In genomic region chr4:72233584-72234219, GRCm38 (mm10) we compare ENCODE assay signal across 14 mouse cellular contexts. TPM values are rescaled to one million over a fixed set of nuclear protein-coding genes. Genes with fewer than 3 reads are reported as not detected.
DNase-seq lines count a peak whose midpoint lies in the region; ATAC-seq and TF ChIP-seq lines count a peak whose summit lies in the region.
"Had no signal": no experiment of that assay in that cellular context is flagged by ENCODE, and none has a peak within 500 bp of the region (broad histone marks: within the 10 kb centered on the region; RNA-seq: fewer than 3 reads in every experiment).

No protein-coding gene starts in this region.

- TF ChIP-seq CTCF in lung, embryonic 14.5 days (IDR thresholded peaks at IDR 0.05; ENCODE audit: low read depth), result no peak

- intact Hi-C loops in left cerebral cortex, postnatal 10 days (cut with DNase I), result no loop called here

- no peak overlapping the region for H3K4me2 ChIP-seq in forebrain, embryonic 11.5 days (ENCODE audit: low read depth, low read length, severe bottlenecking)
- no peak overlapping the region for H3K4me2 ChIP-seq in lung, embryonic 14.5 days
- H3K4me2 ChIP-seq in neural tube, embryonic 13.5 days, result no peak overlapping the region
- H3K4me2 ChIP-seq: limb, embryonic 15.5 days had no signal

- no peak overlapping the region for H3K27ac ChIP-seq in forebrain, embryonic 11.5 days (ENCODE audit: low read depth, low read length)
- no peak overlapping the region for H3K27ac ChIP-seq in forebrain, embryonic 10.5 days
- H3K27ac ChIP-seq in lung, embryonic 14.5 days (ENCODE audit: low read depth), result no peak overlapping the region
- no peak overlapping the region for H3K27ac ChIP-seq in neural tube, embryonic 13.5 days (replicated peaks)
- H3K27ac ChIP-seq: left cerebral cortex, adult 2 months; limb, embryonic 15.5 days had no signal

- H3K4me1 ChIP-seq in forebrain, embryonic 11.5 days (replicated peaks; ENCODE audit: control insufficient read depth, insufficient read depth, low read length), result no peaks in the 10 kb centered on the region
- H3K4me1 ChIP-seq in forebrain, embryonic 10.5 days, result peaks cover 8% of the 10 kb centered on the region
- no peaks in the 10 kb centered on the region for H3K4me1 ChIP-seq in lung, embryonic 14.5 days (ENCODE audit: insufficient read depth)
- no peaks in the 10 kb centered on the region; the same call in 1 of the 2 replicates for H3K4me1 ChIP-seq in neural tube, embryonic 13.5 days (replicated peaks)
- H3K4me1 ChIP-seq: limb, embryonic 15.5 days had no signal

- H3K36me3 ChIP-seq in forebrain, embryonic 11.5 days (ENCODE audit: control insufficient read depth, insufficient read depth, low read length), result no peaks in the 10 kb centered on the region
- H3K36me3 ChIP-seq in forebrain, embryonic 10.5 days (replicated peaks), result no peaks in the 10 kb centered on the region
- H3K36me3 ChIP-seq in lung, embryonic 14.5 days (ENCODE audit: insufficient read depth), result no peaks in the 10 kb centered on the region
- no peaks in the 10 kb centered on the region for H3K36me3 ChIP-seq in neural tube, embryonic 13.5 days
- H3K36me3 ChIP-seq: limb, embryonic 15.5 days had no signal

- no peak overlapping the region for H3K4me3 ChIP-seq in forebrain, embryonic 11.5 days (ENCODE audit: low read depth, low read length)
- H3K4me3 ChIP-seq in forebrain, embryonic 10.5 days, result no peak overlapping the region
- no peak overlapping the region for H3K4me3 ChIP-seq in lung, embryonic 14.5 days (ENCODE audit: low read depth, low read length)
- no peak overlapping the region for H3K4me3 ChIP-seq in neural tube, embryonic 13.5 days
- H3K4me3 ChIP-seq: left cerebral cortex, adult 2 months; limb, embryonic 15.5 days had no signal

- peak; percentile 44 for ATAC-seq in forebrain, embryonic 11.5 days (replicated peaks; ENCODE audit: low FRiP score)
- no peak for ATAC-seq in lung, embryonic 14.5 days (ENCODE audit: insufficient read depth)
- ATAC-seq in neural tube, embryonic 13.5 days (ENCODE audit: low read depth), result peak; percentile 69; the same call in 1 of the 2 replicates

- H3K9ac ChIP-seq in forebrain, embryonic 11.5 days (ENCODE audit: low read length), result no peak overlapping the region
- no peak overlapping the region for H3K9ac ChIP-seq in lung, embryonic 14.5 days
- H3K9ac ChIP-seq in neural tube, embryonic 13.5 days, result no peak overlapping the region
- H3K9ac ChIP-seq: limb, embryonic 15.5 days had no signal

- no peaks in the 10 kb centered on the region for H3K27me3 ChIP-seq in forebrain, embryonic 11.5 days (ENCODE audit: control insufficient read depth, insufficient read depth, low read length)
- peaks cover 43% of the 10 kb centered on the region for H3K27me3 ChIP-seq in forebrain, embryonic 10.5 days (ENCODE audit: poor library complexity, severe bottlenecking)
- no peaks in the 10 kb centered on the region for H3K27me3 ChIP-seq in lung, embryonic 14.5 days (ENCODE audit: insufficient read depth, low read length)
- H3K27me3 ChIP-seq in neural tube, embryonic 13.5 days, result peaks cover 3% of the 10 kb centered on the region; the same call in 1 of the 2 replicates
- H3K27me3 ChIP-seq: limb, embryonic 15.5 days had no signal

- H3K9me3 ChIP-seq in forebrain, embryonic 11.5 days (ENCODE audit: control insufficient read depth, low read length), result no peaks in the 10 kb centered on the region
- no peaks in the 10 kb centered on the region for H3K9me3 ChIP-seq in forebrain, embryonic 10.5 days
- no peaks in the 10 kb centered on the region for H3K9me3 ChIP-seq in lung, embryonic 14.5 days (ENCODE audit: low read depth, low read length)
- no peaks in the 10 kb centered on the region for H3K9me3 ChIP-seq in neural tube, embryonic 13.5 days
- H3K9me3 ChIP-seq: limb, embryonic 15.5 days had no signal

- WGBS in forebrain, embryonic 11.5 days, result 17% methylated on average over 4 of the region's 4 CpGs
- WGBS in forebrain, embryonic 10.5 days, result 19% methylated on average over 4 of the region's 4 CpGs
- WGBS in lung, embryonic 14.5 days, result 44% methylated on average over 4 of the region's 4 CpGs
- 14% methylated on average over 4 of the region's 4 CpGs for WGBS in neural tube, embryonic 13.5 days

- DNase-seq in forebrain, embryonic 11.5 days (ENCODE audit: low spot score), result no peak
- no peak for DNase-seq in forebrain, embryonic 10.5 days (ENCODE audit: extremely low spot score, low spot score)
- peak; percentile 4 for DNase-seq in lung, embryonic 14.5 days
- DNase-seq in lung, adult 18-20 months, result no peak
- DNase-seq in embryo, embryonic 10 days (ENCODE audit: low spot score), result peak; percentile 48
- DNase-seq in left cerebral cortex, postnatal 10 days (ENCODE audit: extremely low spot score in 1 of 2, low spot score in 2 of 2), result no peak
- no peak for DNase-seq in kidney, adult 8-10 months
- DNase-seq: adrenal gland, postnatal 14 days; gastrocnemius, postnatal 25 days; kidney, postnatal 10 days; spleen, adult 18-20 months had no signal

RNA-seq across cellular contexts. Expression of gene Tle1, which starts 33.0 kb away (rescaled TPM):
- 61.6 and 63.9 TPM in 2 replicates for polyA plus RNA-seq in forebrain, embryonic 11.5 days (2014; fragmentation: Nextera tagmentation; extraction: Ambion mirVana)
- 39.2 and 39.8 TPM in 2 replicates for polyA plus RNA-seq in forebrain, embryonic 10.5 days (2016; fragmentation: Nextera tagmentation; extraction: Ambion mirVana)
- polyA plus RNA-seq in lung, embryonic 14.5 days (2014; fragmentation: Nextera tagmentation; extraction: Ambion mirVana), result 24.1 and 25.1 TPM in 2 replicates
- polyA plus RNA-seq in neural tube, embryonic 13.5 days (2015; fragmentation: Nextera tagmentation; extraction: Ambion mirVana), result 37.5 and 42.3 TPM in 2 replicates
- 10 to 100 TPM; 33.7 to 40.8 TPM for total RNA-seq in left cerebral cortex, postnatal 10 days (2021)

Comparison
In these comparisons a context has a peak if more than half of its experiments do, and no peak if none do; other contexts are left out.
1. DNase-seq: peak in lung, embryonic 14.5 days (single experiment) and embryo, embryonic 10 days (single experiment); none in forebrain, embryonic 11.5 days (single experiment), forebrain, embryonic 10.5 days (single experiment), lung, adult 18-20 months (0 of 2), left cerebral cortex, postnatal 10 days (0 of 2) and kidney, adult 8-10 months (0 of 2).